Mouse (Mus musculus) liver, adult 2 months (tissue): Measurements from ENCODE around the gene Lin28a.

Experiments used
- CTCF ChIP-seq: fragments of 200-500 bp; IDR thresholded peaks from 2 replicates; pipeline ENCODE4 v1.5.1; 2011; ENCODE audit warnings: low read depth, low read length, control low read depth
- POLR2A ChIP-seq: fragments of 200-500 bp; IDR thresholded peaks from 2 replicates; pipeline ENCODE4 v1.6.1; 2011; ENCODE audit warnings: low read length, control low read depth; ENCODE audit not compliant: insufficient read depth; ENCODE audit errors: extremely low read depth

- TF ChIP-seq CTCF (no peak), POLR2A (no peak)
Measured at GRCm38 (mm10) chr4:133962566-133962965, 56.1 kb downstream of the Lin28a start.
